Mouse (Mus musculus): ENCODE measurements around the gene Fbxo47. TPM values are rescaled to one million over a fixed set of nuclear protein-coding genes. Genes with fewer than 3 reads are reported as not detected.

The Fbxo47 gene
- polyA plus RNA-seq, 1 experiment from 2014 or later = 0.39 TPM

GRCm38 (mm10) chr11:97907935-97908334 lies 24.0 kb upstream of the Fbxo47 start:
- WGBS (ENCODE audit: insufficient replicate concordance) = 52% methylated on average over 5 of the region's 5 CpGs
- Histone ChIP-seq H3K4me3 (ENCODE audit: low read depth, low read length) (no peak overlapping the region), H3K27me3 (ENCODE audit: control insufficient read depth, insufficient read depth, low read depth, low read length) (no peaks in the 10 kb centered on the region), H3K4me2 (ENCODE audit: low read depth, low read length) (no peak overlapping the region), H3K9me3 (replicated peaks; ENCODE audit: control insufficient read depth, low read length) (no peaks in the 10 kb centered on the region), H3K36me3 (ENCODE audit: control insufficient read depth, insufficient read depth) (no peaks in the 10 kb centered on the region), H3K27ac (ENCODE audit: low read length) (no peak overlapping the region), H3K9ac (ENCODE audit: low read depth, low read length) (no peak overlapping the region), H3K4me1 (ENCODE audit: control insufficient read depth, low read depth, low read length) (no peaks in the 10 kb centered on the region)
- ATAC-seq (ENCODE audit: low read depth) = no peak

- H3K27ac ChIP-seq (ENCODE audit: low read length) = no peak overlapping the region
- H3K9ac ChIP-seq (ENCODE audit: low read depth, low read length) = no peak overlapping the region
- H3K4me2 ChIP-seq (ENCODE audit: low read depth, low read length) = no peak overlapping the region
- H3K4me3 ChIP-seq (ENCODE audit: low read depth, low read length) = no peak overlapping the region
- no peaks in the 10 kb centered on the region for H3K9me3 ChIP-seq (replicated peaks; ENCODE audit: control insufficient read depth, low read length)
- H3K36me3 ChIP-seq (ENCODE audit: control insufficient read depth, insufficient read depth) = no peaks in the 10 kb centered on the region
- no peaks in the 10 kb centered on the region for H3K4me1 ChIP-seq (ENCODE audit: control insufficient read depth, low read depth, low read length)
- 70% methylated on average over 9 of the region's 9 CpGs for WGBS (ENCODE audit: insufficient replicate concordance)
- no peaks in the 10 kb centered on the region for H3K27me3 ChIP-seq (ENCODE audit: control insufficient read depth, insufficient read depth, low read depth, low read length)
- ATAC-seq (ENCODE audit: low read depth) = no peak
Measured at GRCm38 (mm10) chr11:97906905-97907304, 23.0 kb upstream of the Fbxo47 start.

- Histone ChIP-seq H3K27me3 (ENCODE audit: control insufficient read depth, insufficient read depth, low read depth, low read length) (no peaks in the 10 kb centered on the region), H3K4me1 (ENCODE audit: control insufficient read depth, low read depth, low read length) (no peaks in the 10 kb centered on the region), H3K9me3 (replicated peaks; ENCODE audit: control insufficient read depth, low read length) (no peaks in the 10 kb centered on the region), H3K4me3 (ENCODE audit: low read depth, low read length) (no peak overlapping the region), H3K4me2 (ENCODE audit: low read depth, low read length) (no peak overlapping the region), H3K27ac (ENCODE audit: low read length) (no peak overlapping the region), H3K9ac (ENCODE audit: low read depth, low read length) (no peak overlapping the region), H3K36me3 (ENCODE audit: control insufficient read depth, insufficient read depth) (no peaks in the 10 kb centered on the region)
- 48% methylated on average over 2 of the region's 2 CpGs for WGBS (ENCODE audit: insufficient replicate concordance)
- no peak for ATAC-seq (ENCODE audit: low read depth)
Measured at GRCm38 (mm10) chr11:97905941-97906340, 22.0 kb upstream of the Fbxo47 start.

- Histone ChIP-seq H3K9ac (ENCODE audit: low read depth, low read length) (no peak overlapping the region), H3K27ac (ENCODE audit: low read length) (no peak overlapping the region), H3K9me3 (replicated peaks; ENCODE audit: control insufficient read depth, low read length) (no peaks in the 10 kb centered on the region), H3K4me1 (ENCODE audit: control insufficient read depth, low read depth, low read length) (no peaks in the 10 kb centered on the region), H3K4me2 (ENCODE audit: low read depth, low read length) (no peak overlapping the region), H3K36me3 (ENCODE audit: control insufficient read depth, insufficient read depth) (no peaks in the 10 kb centered on the region), H3K27me3 (ENCODE audit: control insufficient read depth, insufficient read depth, low read depth, low read length) (no peaks in the 10 kb centered on the region), H3K4me3 (ENCODE audit: low read depth, low read length) (no peak overlapping the region)
- no peak for ATAC-seq (ENCODE audit: low read depth)
- 69% methylated on average over 2 of the region's 2 CpGs for WGBS (ENCODE audit: insufficient replicate concordance)
Measured at GRCm38 (mm10) chr11:97905540-97905939, 21.6 kb upstream of the Fbxo47 start.

GRCm38 (mm10) chr11:97904801-97905200 lies 20.8 kb upstream of the Fbxo47 start:
- no peaks in the 10 kb centered on the region for H3K9me3 ChIP-seq (replicated peaks; ENCODE audit: control insufficient read depth, low read length)
- no peaks in the 10 kb centered on the region for H3K36me3 ChIP-seq (ENCODE audit: control insufficient read depth, insufficient read depth)
- no peak overlapping the region for H3K27ac ChIP-seq (ENCODE audit: low read length)
- H3K27me3 ChIP-seq (ENCODE audit: control insufficient read depth, insufficient read depth, low read depth, low read length) = no peaks in the 10 kb centered on the region
- 75% methylated on average over 13 of the region's 13 CpGs for WGBS (ENCODE audit: insufficient replicate concordance)
- H3K4me1 ChIP-seq (ENCODE audit: control insufficient read depth, low read depth, low read length) = no peaks in the 10 kb centered on the region
- H3K4me2 ChIP-seq (ENCODE audit: low read depth, low read length) = no peak overlapping the region
- no peak for ATAC-seq (ENCODE audit: low read depth)
- H3K9ac ChIP-seq (ENCODE audit: low read depth, low read length) = no peak overlapping the region
- H3K4me3 ChIP-seq (ENCODE audit: low read depth, low read length) = no peak overlapping the region

GRCm38 (mm10) chr11:97901806-97902205 lies 17.9 kb upstream of the Fbxo47 start:
- 51% methylated on average over 6 of the region's 6 CpGs for WGBS (ENCODE audit: insufficient replicate concordance)
- Histone ChIP-seq H3K4me2 (ENCODE audit: low read depth, low read length) (no peak overlapping the region), H3K9ac (ENCODE audit: low read depth, low read length) (no peak overlapping the region), H3K9me3 (replicated peaks; ENCODE audit: control insufficient read depth, low read length) (no peaks in the 10 kb centered on the region), H3K36me3 (ENCODE audit: control insufficient read depth, insufficient read depth) (no peaks in the 10 kb centered on the region), H3K27me3 (ENCODE audit: control insufficient read depth, insufficient read depth, low read depth, low read length) (no peaks in the 10 kb centered on the region), H3K4me3 (ENCODE audit: low read depth, low read length) (no peak overlapping the region), H3K27ac (ENCODE audit: low read length) (no peak overlapping the region), H3K4me1 (ENCODE audit: control insufficient read depth, low read depth, low read length) (no peaks in the 10 kb centered on the region)
- ATAC-seq (ENCODE audit: low read depth) = no peak

GRCm38 (mm10) chr11:97899822-97900221 lies 15.9 kb upstream of the Fbxo47 start:
- no peak overlapping the region for H3K9ac ChIP-seq (ENCODE audit: low read depth, low read length)
- H3K27ac ChIP-seq (ENCODE audit: low read length) = no peak overlapping the region
- no peaks in the 10 kb centered on the region for H3K36me3 ChIP-seq (ENCODE audit: control insufficient read depth, insufficient read depth)
- H3K27me3 ChIP-seq (ENCODE audit: control insufficient read depth, insufficient read depth, low read depth, low read length) = no peaks in the 10 kb centered on the region
- H3K4me2 ChIP-seq (ENCODE audit: low read depth, low read length) = no peak overlapping the region
- H3K4me1 ChIP-seq (ENCODE audit: control insufficient read depth, low read depth, low read length) = no peaks in the 10 kb centered on the region
- H3K9me3 ChIP-seq (replicated peaks; ENCODE audit: control insufficient read depth, low read length) = no peaks in the 10 kb centered on the region
- ATAC-seq (ENCODE audit: low read depth) = peak; percentile 41; the same call in 1 of the 2 replicates
- 0% methylated on average over 2 of the region's 2 CpGs for WGBS (ENCODE audit: insufficient replicate concordance)
- no peak overlapping the region for H3K4me3 ChIP-seq (ENCODE audit: low read depth, low read length)

- WGBS (ENCODE audit: insufficient replicate concordance) = 53% methylated on average over 3 of the region's 3 CpGs
- no peak for ATAC-seq (ENCODE audit: low read depth)
- no peaks in the 10 kb centered on the region; the same call in 1 of the 2 replicates for H3K9me3 ChIP-seq (replicated peaks; ENCODE audit: control insufficient read depth, low read length)
- H3K9ac ChIP-seq (ENCODE audit: low read depth, low read length) = no peak overlapping the region
- H3K4me2 ChIP-seq (ENCODE audit: low read depth, low read length) = no peak overlapping the region
- H3K36me3 ChIP-seq (ENCODE audit: control insufficient read depth, insufficient read depth) = no peaks in the 10 kb centered on the region
- H3K4me1 ChIP-seq (ENCODE audit: control insufficient read depth, low read depth, low read length) = no peaks in the 10 kb centered on the region
- H3K4me3 ChIP-seq (ENCODE audit: low read depth, low read length) = no peak overlapping the region
- no peaks in the 10 kb centered on the region for H3K27me3 ChIP-seq (ENCODE audit: control insufficient read depth, insufficient read depth, low read depth, low read length)
- no peak overlapping the region for H3K27ac ChIP-seq (ENCODE audit: low read length)
Measured at GRCm38 (mm10) chr11:97897568-97898185, 13.7 kb upstream of the Fbxo47 start.

GRCm38 (mm10) chr11:97896655-97897054 lies 12.7 kb upstream of the Fbxo47 start:
- Histone ChIP-seq H3K27me3 (ENCODE audit: control insufficient read depth, insufficient read depth, low read depth, low read length) (no peaks in the 10 kb centered on the region), H3K36me3 (ENCODE audit: control insufficient read depth, insufficient read depth) (no peaks in the 10 kb centered on the region), H3K9ac (ENCODE audit: low read depth, low read length) (no peak overlapping the region), H3K9me3 (replicated peaks; ENCODE audit: control insufficient read depth, low read length) (no peaks in the 10 kb centered on the region; the same call in 1 of the 2 replicates), H3K4me2 (ENCODE audit: low read depth, low read length) (no peak overlapping the region), H3K27ac (ENCODE audit: low read length) (no peak overlapping the region), H3K4me1 (ENCODE audit: control insufficient read depth, low read depth, low read length) (no peaks in the 10 kb centered on the region), H3K4me3 (ENCODE audit: low read depth, low read length) (no peak overlapping the region)
- ATAC-seq (ENCODE audit: low read depth) = no peak
- 69% methylated on average over 4 of the region's 4 CpGs for WGBS (ENCODE audit: insufficient replicate concordance)

All from liver, embryonic 16.5 days (tissue).